Mouse (Mus musculus) layer of hippocampus, adult 8-10 months (tissue): ENCODE data around the gene Slc35a2. TPM values are rescaled to one million over a fixed set of nuclear protein-coding genes. Genes with fewer than 3 reads are reported as not detected.

Experiments
- DNase-seq, 2 experiments: peaks; one replicate each; pipeline ENCODE4 v3.0.0; 2022; ENCODE audit warnings: low spot score in 2 of 2
- total RNA-seq, 4 experiments: library from RNA; stranded (reverse); gene quantifications; 2 replicates each; pipeline ENCODE4 v1.2.4; 2022

Gene Slc35a2
- total RNA-seq = 10 to 100 TPM; 39.3 to 50.9 (median 41.9) TPM

GRCm38 (mm10) chrX:7883841-7884567 lies at the start of gene Slc35a2:
TSS of gene Slc35a2 (plus strand) at chrX:7884028.
- DNase-seq = peak; percentile 72 to 87

DNA sequence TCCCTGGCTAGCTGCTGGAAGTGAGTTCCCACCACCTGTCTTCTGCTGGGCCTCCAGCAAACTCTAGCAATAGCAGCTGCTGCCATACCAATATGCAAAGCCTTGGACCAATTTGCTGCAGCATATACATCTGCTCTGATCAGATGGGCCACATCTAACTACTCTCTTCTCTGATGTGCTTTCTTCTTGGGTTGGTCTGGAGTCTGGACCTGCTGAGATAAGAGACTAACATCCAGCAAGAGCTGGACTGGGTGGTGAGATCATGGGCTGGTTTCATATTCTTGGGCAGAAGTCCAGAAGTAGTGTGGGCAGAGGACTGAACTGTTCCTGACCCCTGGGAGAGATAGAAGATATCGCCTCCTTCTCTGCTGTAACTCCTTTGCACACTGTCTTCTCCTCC lies 46.7 kb upstream of the Slc35a2 start:
- no peak for DNase-seq

DNA sequence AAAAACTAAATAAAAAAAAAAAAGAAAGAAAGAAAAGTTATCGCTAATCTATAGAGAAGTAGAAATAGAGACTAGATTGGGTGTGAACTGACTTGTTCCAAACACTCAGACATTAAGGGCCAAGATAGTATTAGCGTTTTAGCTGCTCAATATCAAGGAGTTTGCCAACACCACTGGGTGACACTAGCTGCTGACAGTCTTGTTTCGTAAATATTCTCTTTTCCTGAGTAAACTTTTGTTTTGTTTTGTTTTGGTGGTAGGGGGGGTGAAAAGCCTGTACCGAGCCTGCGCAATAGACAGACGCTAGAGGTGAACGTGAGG lies 43.0 kb upstream of the Slc35a2 start:
- no peak for DNase-seq

- DNase-seq = peak; percentile 93 to 94
Measured at GRCm38 (mm10) chrX:7841163-7842162, 42.4 kb upstream of the Slc35a2 start, which contains the start of gene Otud5. TSS of gene Otud5 (plus strand) at chrX:7841364.

DNA sequence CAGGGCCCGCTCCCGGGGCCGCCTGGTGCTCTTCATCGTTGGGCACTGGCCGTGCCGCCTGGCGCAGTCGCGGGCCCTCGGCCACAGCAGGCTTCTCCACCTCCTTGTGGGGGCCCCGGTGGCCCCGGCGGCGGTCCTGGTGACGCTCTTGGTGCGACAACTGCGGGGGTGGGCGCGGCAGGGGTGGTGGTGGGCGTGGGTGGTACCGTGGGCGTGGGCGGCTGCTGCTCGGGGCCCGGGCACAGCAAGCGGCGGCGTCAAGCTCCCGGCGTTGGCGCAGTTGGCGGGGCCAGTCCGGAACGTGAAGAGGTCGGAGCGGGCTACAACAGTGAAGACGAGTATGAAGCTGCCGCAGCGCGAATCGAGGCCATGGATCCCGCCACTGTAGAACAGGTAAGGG lies 41.5 kb upstream of the Slc35a2 start:
- DNase-seq = no peak

DNA sequence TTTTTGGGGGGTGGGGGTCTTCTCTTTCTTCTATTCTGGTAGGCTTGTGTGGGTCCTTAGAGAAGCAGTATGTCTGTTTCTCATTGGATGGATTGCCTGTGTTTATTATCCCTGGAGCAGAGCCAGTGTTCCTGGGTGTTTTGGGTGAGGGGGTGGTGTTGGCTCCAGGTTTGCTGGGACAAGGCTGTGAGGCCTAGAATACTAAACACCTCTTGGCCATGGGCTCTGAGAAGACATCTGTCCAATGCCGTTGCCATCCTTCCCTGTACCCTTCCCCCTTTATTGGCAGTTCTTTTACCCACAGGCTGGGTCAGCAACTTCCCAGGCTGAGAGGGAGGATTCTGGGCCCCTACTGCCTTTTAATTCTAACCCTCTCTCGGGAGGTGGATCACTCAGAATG lies 36.0 kb upstream of the Slc35a2 start:
- peak in 1 of 2 experiments; percentile 35 for DNase-seq

DNA sequence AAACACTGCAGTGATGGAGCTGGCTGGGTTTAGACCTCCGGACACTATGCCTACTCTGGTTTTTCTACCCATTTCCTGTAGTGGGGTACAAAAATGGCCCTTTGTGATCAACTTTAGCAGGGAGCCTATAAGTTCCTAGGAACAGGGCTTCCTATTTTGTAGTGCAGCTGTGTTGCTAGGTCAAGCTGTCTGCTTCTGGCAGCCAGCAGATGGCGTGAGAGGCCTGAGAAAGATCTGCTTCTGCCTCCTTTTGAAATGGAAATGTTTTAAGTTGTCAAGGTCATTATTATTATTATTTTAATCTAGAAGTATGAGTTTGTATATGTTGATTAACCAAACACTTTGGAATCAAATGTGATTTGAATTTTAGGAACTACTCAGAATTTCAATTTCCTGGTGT lies 29.2 kb upstream of the Slc35a2 start:
- DNase-seq = no peak

DNA sequence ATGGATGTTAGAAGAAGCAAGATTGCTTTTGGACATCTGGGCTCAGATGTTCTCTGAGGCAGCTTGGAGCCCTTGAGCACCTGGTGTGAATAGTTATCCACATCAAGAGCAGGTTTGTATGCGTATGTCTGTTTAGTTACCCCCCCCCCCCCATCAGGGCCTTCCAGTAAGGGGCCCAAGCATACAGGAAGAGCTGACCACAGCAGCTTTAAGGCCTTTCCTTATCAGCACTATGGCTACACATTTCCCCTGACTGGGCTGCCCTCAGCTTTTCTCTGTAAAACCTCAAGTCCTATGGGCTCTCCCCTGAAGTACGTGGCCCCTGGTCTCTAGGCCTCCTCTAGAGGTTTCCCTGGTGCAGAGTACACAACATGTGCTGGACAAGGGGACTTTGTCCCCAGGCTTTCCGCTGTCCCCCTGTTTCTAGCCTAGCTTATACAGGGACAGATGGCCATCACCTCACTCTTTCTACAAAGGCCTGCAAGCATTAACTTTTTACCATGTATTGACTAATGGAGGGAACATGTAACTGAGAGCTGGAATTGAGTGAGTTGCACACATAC lies 24.6 kb upstream of the Slc35a2 start:
- DNase-seq = no peak

DNA sequence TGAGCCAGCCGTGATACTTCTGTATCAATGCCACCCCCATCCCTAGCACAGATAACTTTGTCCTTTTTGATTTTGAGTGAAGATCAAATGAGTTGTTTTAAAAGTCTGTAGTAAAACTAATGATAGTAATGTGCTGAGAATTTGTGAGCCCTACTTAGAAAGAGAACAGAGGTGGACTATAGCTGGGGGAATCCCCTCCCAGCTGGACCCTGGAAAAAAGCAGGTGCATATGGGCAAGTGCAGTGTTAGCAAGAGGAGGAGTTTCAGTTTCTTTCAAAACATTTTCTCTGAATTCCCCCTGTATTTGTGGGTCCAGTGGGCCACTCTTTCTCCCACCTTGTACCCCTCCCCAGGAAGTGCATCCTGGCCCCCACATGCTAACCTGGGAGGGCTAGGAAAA lies 20.6 kb upstream of the Slc35a2 start:
- DNase-seq = no peak

GRCm38 (mm10) chrX:7864551-7864950 lies 19.3 kb upstream of the Slc35a2 start:
- no peak for DNase-seq

GRCm38 (mm10) chrX:7865343-7865742 lies 18.5 kb upstream of the Slc35a2 start:
- no peak for DNase-seq

DNA sequence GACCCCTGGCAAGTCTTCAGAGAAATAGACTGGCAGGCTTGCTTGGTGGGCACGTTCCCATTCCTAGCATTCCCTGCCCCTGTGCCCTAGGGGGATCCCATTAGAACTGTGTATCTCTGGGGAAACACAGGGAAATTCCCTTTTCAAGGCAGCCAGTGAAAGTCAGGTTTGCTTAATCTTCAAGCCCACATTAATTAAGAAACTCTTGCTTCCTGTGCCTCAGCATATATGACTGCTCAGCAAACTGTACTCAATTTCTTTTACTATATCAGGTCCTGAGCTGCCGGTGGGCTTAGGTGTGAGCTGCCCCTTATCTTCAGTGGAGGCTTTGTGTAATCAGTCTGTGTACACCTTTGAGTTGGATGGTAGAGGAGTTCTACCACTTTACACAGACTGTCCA lies 18.0 kb upstream of the Slc35a2 start:
- DNase-seq = no peak

GRCm38 (mm10) chrX:7867141-7867540 lies 16.7 kb upstream of the Slc35a2 start:
- no peak for DNase-seq

GRCm38 (mm10) chrX:7868506-7868905 lies 15.3 kb upstream of the Slc35a2 start:
- DNase-seq = no peak

DNA sequence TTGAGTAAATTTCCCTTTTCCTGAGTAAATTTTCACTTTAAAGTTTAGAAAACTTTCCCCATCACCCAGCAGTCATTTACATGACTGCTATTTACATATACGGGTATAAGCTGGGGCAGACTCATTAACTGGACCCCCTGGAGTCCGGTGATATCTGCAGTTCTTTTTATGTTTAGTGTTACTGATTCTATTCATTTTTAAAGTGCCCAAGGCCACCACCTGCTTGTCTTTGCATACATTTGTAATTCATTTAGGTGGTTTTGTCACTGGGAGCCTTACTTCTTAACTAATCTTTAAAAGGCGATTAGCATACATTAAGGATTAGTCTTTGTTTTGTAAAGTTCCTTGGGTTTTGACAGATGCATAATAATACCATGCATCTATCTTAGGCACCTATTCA lies 14.0 kb upstream of the Slc35a2 start:
- no peak for DNase-seq

DNA sequence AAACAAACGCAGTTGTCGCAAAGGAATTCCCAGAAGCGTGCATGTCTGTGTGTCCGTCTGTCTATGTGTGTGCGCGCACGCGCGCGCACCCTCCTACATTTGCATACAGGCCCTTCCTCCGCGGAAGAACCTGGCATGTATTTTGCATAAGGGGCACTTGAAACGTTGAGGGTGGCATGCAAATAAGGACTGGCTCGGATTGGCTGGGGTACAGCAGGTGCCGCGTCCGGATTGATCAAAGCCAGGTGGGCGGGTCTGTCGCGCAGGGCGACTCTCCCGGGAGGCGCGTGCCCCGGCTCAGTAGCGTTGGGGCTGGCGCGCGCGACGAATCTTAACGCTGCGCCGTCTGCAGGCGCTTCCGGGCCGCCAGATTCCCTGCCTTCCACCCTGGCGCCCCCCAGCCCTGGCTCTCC lies 5.8 kb upstream of the Slc35a2 start, which contains the start of gene Pim2:
Gene Pim2 (plus strand): TSS at position 256 of the 413 bp plus-strand sequence.
- DNase-seq = peak; percentile 77 to 81

DNA sequence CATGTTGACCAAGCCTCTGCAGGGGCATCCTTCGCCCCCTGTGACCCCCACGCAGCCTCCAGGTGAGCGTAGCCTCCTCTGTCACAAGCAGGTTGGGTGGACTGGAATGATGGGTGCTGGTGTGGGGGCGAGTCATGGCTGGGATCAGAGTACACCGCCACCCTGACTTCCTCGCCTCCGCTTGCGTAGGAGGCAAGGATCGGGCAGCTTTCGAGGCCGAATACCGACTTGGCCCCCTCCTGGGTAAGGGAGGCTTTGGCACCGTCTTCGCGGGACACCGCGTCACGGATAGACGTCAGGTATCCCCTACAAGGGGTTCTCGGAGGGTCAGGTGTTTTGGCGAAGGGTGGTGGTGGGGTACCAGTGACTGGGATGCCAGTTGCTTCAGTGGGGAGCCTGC lies 5.3 kb upstream of the Slc35a2 start:
- DNase-seq = peak in 1 of 2 experiments; percentile 20

DNA sequence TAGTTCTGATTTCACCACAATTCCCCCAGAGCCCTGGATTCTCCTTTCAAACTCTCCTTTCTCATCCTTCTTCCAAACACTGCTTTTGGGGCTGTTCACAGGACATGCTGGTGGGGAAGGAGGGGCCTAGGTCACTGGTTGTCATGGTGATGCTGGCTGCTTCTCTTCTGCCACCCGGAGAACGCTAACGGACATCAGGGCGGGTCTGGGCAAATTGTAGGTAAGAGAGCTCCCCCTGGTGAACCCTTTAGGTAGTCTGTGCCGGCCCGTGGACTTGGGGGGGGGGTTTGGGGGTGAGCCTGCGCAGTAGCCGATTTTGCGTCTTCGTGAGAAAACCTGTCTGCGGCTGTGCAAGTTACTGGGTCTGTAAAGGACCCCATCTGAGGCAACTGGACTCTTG lies 4.0 kb upstream of the Slc35a2 start:
- peak; percentile 48 to 73 for DNase-seq

GRCm38 (mm10) chrX:7898211-7898610 lies 14.4 kb downstream of the Slc35a2 start:
- no peak for DNase-seq

- DNase-seq = peak; percentile 86 to 91
Measured at GRCm38 (mm10) chrX:7898880-7899874, 15.3 kb downstream of the Slc35a2 start, which contains the start of the genes Pqbp1 and Timm17b. TSS of gene Pqbp1 (minus strand) at chrX:7899269. TSS of gene Timm17b (plus strand) at chrX:7899357.

DNA sequence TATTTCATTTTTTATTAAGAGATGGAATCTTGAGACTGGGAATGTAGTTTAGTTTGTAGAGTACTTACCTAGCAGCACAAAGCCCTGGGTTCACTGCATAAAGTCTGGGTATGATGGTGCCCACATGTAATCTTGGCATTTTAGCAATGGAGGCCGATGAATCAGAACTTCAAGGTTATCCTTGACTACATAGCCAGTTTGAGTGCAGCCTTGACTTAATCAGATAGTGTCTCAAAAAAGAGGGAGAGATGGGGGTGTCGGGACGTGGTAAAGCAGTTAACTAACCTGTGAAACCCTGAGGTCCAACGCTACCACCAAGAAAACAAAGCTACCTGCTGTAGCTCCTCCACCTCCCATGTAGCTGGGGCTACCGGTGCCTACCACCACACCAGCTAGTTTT lies 20.6 kb downstream of the Slc35a2 start:
- no peak for DNase-seq
